Mouse (Mus musculus): Measurements from ENCODE around the gene Ube2d3. TPM values are rescaled to one million over a fixed set of nuclear protein-coding genes. Genes with fewer than 3 reads are reported as not detected.

The Ube2d3 gene
- 481 TPM for total RNA-seq (2023)

DNA sequence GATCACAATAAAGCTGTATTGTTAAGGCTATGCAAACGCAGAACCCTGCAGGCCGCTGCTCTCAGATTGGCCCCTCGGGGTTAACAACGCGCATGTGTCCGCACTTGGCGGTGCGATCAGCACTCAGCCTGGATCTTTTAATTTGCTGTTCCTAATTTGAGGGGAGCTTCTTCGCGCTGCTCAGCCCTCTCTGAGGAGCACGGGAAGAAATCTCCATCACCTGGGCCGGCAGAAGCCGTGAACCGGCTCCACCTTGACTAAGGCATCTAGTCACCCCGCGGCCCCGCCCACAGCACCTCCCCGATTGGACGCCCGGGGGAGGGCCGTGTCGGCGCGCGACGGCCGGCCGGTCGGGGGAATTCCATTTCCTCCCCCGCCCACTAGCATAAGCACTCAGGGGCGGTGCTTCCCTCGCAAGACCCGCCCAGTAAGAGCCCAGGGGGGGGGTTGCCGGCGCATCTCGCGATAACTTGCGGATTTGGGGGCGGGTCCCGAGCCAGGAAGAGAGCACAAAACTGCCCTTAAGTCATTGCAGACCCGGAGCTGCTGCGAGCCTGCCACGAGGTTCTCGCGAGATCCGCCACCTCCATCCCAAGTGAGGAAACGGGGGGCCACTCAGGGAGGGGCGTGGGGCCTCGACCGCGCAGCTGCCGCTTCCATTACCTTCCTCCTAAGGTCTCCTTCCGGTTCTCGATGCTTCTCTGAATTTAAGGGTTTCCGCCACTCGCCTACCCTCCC is at the start of gene Ube2d3:
TSS of gene Ube2d3 (plus strand) at position 392 of the 738 bp plus-strand sequence.

DNA sequence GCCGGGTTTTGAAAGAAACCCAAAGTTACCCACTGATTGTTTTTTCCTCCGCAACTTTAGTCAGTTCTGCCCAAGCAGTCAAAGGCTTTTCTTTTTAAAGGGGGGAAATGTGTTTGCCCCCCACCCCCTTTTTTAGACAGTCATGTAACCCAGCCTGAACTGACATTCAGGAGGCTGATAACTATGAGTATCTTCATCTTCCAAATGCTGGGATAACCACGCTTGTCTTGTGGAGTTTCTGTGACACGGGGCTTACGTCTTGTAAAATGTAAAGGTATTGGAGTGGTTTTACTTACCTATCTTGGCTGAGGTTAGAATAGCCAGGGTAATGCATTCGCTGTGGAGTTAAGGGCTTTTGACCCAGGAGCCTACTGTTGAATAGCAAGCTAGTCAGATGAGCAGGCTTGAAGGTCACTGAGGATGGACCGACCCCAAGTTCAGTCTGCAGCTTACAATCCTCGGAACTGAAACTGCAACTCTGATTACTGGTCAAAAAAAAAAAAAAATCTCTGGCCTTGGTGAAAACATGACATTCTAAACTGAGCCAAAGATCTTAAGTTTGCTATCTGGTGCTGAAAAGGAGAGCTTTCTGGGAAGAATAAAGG is 14.2 kb upstream of the Ube2d3 start, which contains the start of gene Cisd2:
TSS of gene Cisd2 (minus strand) at position 318 of the 605 bp plus-strand sequence.

DNA sequence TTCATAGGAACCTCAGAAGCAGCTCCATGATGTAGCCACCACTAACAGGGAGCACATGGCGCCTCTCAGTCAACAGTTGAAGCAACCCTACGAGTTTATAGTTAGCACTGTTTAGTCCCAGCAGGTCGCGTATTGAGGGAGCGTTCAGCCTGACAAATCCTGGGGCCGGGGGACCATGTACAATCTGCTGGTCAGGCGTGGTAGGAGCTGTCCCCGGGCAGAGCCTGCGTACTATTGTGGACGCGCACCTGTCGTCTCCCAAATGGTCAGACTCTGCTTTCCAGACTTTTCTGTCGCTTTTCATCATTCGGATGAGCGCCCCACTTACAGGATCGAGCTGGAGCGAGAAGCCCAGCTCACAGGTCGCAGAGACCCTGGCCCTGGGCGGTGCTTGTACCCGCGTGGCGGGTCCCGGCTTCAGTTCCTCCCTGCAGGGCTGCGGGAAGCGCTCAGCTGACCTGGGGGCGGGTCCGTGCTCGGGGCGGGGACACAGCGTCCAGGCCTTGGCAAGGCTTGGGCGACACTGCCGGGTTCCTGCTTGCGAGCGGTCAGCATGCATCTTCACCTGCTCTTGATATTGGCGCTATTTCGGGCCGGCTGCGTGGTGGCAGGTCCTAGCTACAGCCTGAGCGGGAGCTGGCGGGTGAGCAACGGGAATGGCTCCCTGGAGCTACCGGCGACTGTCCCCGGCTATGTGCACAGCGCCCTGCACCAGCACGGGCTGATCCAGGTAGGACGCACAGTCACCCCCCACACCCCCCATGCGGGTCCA is 47.4 kb downstream of the Ube2d3 start, which contains the start of gene Manba:
TSS of gene Manba (plus strand) at position 484 of the 772 bp plus-strand sequence.

Other genes with a start within 250 kb of the Ube2d3 start
- gene Cenpe, start 225.6 kb upstream of the Ube2d3 start, total RNA-seq (2023): 1.4 TPM
- not detected for gene Bdh2, start 156.9 kb upstream of the Ube2d3 start, total RNA-seq (2023)
- gene Slc9b2, start 130.4 kb upstream of the Ube2d3 start, total RNA-seq (2023): not detected
- not detected for gene Slc9b1, start 90.1 kb upstream of the Ube2d3 start, total RNA-seq (2023)
- gene Cisd2, start 14.2 kb upstream of the Ube2d3 start, total RNA-seq (2023): 47.6 TPM
- gene Manba, start 47.5 kb downstream of the Ube2d3 start, total RNA-seq (2023): 10.1 TPM